Mouse (Mus musculus) spleen, adult 12 weeks (tissue): ENCODE results near the gene Rabgef1.

Source experiments
- DNase-seq: peaks from one replicate; pipeline ENCODE4 v3.0.0; 2022; ENCODE audit warnings: low spot score

Rabgef1 gene

DNA sequence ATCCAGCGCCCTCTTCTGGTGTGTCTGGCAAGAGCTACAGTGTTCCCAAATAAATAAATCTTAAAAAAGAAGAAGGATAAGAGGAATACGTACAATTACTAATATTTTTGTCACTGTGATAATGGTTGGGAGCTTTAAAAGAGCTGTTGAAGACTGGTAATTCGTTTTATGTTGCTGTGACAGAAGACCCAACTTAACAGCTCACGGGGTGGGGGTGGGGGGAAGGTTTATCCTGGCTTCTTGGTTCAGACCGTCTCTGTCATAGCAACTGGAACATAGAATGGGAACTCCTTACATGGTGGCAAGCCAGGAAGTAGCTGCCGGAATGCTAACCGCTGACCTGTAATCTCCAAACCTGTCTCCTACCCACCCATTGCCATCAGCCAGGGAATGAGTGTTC is 45.2 kb downstream of the Rabgef1 start, which contains the start of gene Tmem248:
Gene Tmem248, plus strand, starts transcription at position 301 of the 400 bp plus-strand sequence.
- DNase-seq = no peak

- no peak for DNase-seq
Observed at GRCm38 (mm10) chr5:130217406-130217805, 45.8 kb downstream of the Rabgef1 start.

DNA sequence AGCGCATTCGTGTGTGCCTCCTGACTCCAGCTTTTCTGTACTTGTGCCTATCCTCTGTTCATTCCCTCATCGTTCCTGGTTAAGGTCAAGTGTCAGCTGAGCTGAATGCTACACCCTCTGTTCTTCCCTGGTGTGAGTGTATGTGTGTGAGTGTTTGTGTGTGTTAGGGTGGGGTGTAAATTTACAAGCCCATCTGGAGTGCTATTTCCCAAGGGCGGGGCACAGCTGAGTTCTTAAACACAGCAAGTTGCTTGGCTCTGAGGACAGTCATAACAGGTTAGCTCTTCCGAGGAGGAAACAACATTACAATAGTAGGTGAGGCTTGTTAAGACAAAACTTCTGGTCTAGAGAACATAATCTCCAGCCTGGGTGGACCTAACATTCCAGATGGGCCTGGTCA is 46.7 kb downstream of the Rabgef1 start:
- no peak for DNase-seq

DNA sequence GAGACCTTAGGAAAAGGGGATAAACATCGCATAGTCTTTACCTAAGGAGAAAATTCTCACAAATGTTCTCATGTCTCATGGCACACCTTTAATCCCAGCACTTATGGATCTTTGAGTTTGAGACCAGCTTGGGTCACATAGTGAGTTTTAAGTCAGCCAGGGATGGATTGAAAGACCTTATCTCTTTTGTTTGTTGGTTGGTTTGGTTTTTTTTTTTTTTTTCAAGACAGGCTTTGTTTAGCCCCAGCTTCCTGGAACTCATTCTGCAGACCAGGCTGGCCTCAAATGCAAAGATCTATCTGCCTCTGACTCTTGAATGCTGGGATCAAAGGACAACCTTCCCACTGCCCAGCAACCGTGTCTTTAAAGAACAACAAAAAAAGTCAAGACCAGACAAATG is 49.7 kb downstream of the Rabgef1 start:
- DNase-seq = no peak

DNA sequence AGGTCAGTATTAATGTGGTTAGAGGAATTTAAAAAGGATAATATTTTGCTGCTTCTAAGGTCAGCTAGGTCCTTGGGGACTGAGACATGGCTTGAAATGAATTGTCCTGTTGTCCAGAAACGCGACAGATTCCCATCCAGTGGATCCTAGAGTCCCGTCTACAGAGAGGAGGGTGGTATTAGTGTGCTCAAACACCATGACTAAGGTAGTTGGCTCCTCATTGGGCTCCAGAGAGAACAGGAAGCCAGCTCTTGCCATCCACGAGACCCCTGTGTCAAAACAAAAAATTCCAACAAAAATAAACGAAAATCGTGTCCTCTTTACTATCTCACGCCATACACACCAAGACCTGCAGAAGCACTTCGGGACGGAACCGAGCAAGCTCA is 50.2 kb downstream of the Rabgef1 start:
- DNase-seq = no peak

DNA sequence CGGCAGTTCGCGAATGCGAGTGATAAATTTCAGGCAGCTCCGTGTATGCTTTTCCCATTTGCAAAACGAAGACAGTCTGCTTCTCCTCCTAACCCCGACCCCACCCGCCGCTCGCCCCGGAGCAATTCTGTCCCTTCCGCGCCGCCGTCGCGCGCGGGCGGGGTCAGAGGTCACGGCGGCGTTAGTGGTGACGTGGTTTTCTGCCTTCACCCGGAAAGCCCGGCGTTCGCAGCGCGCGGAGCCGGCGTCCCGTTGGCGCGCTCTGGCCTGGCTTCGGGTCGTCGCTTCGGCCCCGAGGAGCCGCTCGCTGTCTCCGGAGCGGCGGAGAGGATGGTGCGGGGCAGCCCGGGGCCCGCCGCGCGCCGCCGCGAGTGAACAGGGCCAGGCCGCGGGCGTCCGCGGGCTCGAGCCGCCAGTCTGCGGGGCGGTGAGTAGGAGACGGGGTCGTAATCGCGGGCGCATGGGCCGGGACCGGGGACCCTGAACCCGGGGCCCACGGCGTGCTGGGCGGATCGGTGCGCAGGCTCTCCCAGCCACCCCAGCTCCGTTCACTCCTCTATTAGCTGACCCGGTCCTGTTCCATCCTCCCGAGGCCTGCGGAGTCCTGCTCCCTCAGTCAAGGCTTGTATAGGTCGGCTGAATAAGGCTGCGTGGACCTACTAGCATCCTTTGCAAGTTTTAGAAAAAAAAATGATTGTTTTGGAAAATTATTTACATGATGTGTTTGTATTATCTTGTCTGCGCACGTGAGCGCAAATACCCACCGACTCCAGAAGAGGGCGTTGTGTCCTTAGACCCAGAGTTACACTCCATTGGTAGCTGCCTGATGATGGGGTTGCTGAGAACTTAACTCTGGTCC is 50.8 kb downstream of the Rabgef1 start:
- DNase-seq = peak; percentile 94

DNA sequence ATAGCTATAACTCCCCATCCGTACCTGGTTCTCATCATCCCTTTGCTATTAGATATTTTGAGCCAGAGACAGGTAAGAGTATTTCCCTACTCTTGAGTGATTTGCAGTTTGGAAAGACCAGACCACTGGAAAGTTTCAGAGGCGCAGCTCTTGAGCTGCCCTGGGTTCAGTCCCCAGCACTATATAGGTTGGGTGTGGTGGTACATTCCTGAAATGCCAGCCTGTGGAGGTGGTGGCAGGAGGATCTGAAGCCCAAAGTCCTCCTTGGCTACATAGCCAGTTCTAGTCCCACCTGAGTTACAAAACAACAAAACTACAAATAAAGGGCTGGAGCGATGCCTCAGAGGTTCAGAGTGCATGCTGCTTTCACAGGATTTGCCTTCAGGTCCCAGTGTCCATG is 55.2 kb downstream of the Rabgef1 start:
- DNase-seq = no peak

DNA sequence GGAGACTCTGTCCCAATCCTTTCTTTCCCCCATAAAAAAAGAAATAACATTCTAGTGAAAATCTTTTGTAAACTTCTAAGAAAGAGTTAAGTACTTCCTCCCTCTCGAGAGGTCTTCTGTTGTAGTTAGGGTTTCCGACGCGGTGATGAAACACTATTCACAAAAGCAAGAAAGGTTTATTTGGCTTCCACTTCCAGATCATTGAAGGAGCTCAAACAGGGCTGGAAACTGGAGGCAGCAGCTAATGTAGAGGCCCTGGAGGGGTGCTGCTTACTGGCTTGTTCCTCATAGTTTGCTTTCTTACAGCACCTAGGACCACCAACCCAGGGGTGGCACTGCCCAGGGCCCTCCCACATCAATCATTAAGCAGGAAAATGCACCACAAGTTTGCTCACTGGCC is 56.5 kb downstream of the Rabgef1 start:
- no peak for DNase-seq

DNA sequence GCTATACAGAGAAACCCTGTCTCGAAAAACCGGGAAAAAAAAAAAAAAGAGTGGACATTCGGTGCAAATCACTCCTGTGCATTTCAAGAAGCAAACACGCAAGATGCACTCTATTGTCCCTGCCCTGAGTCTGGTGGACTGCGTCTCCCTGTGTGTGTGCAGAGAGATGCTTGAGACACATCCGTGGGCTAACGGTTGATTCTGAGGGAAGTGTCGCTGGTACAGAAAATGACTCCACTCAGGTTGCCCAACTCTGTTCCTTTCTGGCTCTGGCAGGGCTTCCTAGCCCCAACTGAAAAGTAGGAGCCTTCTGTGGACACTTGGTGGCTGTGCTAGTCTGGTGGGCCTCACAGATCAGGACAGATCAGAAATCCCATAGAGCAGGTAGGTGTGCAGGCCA is 64.7 kb downstream of the Rabgef1 start:
- DNase-seq = no peak

DNA sequence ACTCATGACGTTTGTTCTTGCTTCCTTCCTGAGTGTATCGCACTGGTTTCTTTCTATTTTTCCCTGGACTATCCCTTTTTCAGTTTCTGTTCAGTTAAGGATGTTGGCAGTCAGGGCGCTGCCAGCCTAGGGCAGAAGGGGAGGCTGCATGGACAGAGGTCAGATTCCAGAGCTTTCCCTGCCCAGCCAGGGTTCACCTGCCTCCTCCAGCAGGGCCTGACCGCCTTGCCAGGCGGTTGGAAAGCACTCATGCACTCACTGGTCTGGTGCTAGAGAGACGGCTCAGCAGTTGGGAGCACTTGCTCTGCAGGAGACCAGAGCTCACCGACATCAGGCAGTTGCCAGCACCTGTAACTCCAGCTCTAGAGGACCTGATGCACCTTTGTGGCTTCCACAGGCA is 67.6 kb downstream of the Rabgef1 start:
- no peak for DNase-seq

GRCm38 (mm10) chr5:130239856-130240255 is 68.3 kb downstream of the Rabgef1 start:
- DNase-seq = no peak

DNA sequence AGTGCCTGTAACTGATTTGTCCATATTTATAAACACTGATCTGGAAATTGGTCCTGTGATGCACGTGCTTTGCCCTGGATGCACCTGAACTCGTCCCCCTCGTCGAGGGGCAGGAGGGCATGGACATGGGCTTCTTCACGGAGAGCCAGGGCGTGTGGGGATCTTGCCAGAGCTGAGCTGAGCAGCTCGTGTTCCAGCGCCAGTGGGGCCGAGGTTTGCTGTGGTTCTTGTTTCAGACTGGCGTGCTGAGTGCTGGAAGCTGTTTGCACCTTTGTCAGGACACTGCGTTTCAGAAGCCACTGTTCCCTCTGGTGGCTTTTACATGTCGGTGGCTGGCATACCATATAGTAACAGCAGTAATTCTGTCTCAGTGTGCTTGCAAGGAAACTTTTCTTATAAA is 69.8 kb downstream of the Rabgef1 start:
- DNase-seq = no peak

- no peak for DNase-seq
Observed at GRCm38 (mm10) chr5:130247823-130248222, 76.2 kb downstream of the Rabgef1 start.

DNA sequence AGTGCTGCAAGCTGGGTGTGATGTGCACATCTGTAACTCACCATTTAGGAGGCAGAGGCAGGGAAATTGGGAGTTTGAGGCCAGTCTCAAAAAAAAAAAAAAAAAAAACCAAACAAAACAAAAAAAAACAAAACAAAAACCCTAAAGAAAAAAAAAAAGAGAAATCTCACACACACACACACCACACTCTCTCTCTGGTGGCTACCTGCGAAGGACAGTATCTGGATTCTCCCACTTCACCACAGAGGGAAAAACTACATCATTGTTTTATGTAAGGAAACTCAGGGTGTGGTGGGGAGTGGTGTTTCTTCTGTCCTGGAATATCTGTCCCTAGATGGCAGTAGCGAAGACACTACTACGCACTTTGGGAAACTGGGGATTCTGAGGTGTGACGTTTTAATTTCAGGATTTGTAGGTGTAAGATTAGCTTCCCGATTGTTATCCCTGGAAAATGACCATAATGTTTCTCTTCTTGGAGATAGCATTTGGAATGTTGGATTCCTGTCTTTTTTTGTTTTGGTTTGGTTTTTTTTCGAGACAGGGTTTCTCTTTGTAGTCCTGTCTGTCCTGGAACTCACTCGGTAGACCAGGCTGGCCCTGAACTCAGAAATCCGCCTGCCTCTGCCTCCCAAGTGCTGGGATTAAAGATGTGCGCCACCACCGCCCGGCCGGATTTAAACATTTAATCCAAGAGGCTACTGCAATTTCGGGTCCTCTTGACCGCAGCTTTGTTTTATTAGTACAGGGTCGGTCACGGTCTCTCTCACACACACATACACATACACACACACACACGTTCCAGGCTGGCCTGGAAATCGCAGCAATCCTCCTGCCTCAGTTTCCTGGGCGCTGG is 82.8 kb downstream of the Rabgef1 start:
- DNase-seq = peak; percentile 21

DNA sequence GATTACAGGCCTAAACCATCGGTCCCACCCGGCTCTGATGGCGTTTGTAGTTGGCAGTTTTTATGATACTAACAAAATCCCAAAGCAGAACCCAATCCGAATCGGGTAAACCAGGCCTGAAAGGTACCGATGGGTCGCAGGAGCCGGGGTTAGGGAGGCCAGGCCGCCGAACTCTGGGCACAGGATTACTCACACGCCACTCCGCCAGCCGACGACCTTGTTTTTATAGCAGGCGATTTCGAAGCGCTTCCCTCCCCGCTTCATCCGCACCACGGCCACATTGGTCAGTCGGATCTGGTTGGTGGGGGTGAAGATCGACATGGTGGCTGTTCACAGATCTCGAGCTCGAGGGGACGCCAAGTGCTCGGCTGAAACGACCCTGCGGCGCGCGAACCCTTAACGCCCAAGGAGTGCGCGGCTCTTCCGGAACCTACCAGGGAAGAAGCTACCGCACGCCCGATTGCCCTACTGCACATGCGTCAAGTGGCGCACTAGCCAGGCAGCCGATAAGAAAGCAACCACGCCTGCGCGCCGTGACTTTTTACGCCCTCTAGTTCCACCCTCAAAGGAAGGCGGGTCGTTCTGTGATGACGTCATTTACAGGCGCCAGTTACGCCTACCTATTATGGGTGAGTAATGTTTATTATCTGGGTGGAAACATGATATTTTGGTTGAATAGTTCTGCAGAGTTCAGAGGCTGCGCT is 83.6 kb downstream of the Rabgef1 start, which contains the start of the genes Sbds and Tyw1:
Gene Sbds, minus strand, starts transcription at position 514 of the 704 bp plus-strand sequence.
Gene Tyw1, plus strand, starts transcription at position 603 of the 704 bp plus-strand sequence.
- DNase-seq = peak; percentile 95

- DNase-seq = peak; percentile 21
Observed at GRCm38 (mm10) chr5:130255799-130256525, 84.4 kb downstream of the Rabgef1 start.

DNA sequence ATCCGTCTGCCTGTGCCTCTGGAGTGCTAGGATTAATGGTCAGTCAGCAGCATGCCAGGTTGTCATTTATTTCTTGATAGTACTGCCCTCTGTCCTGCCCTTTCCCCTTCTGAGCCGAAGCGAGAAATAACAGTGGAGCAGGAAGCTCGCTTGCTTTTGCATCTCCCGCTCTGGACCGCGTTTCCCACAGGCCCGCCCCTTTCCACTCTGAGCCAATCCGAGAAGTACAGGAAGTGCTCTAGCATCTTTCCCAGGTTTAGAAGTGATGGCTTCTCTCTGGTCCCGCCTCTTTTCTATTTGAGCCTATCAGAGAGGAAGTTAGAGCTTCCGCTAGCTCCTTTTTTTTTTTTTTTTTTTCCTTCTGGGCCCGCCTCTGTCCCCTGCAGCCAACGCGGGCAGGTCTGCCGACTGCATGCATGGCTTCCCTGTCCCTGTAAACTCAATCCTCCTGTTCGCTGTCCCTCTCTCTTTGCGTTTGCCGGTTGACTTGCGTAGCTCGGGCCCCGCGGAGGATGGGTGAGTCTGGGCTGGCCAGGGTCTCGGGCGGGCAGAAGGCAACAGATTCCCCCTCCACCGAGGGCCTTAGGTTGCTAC is 85.2 kb downstream of the Rabgef1 start:
- peak; percentile 86 for DNase-seq

DNA sequence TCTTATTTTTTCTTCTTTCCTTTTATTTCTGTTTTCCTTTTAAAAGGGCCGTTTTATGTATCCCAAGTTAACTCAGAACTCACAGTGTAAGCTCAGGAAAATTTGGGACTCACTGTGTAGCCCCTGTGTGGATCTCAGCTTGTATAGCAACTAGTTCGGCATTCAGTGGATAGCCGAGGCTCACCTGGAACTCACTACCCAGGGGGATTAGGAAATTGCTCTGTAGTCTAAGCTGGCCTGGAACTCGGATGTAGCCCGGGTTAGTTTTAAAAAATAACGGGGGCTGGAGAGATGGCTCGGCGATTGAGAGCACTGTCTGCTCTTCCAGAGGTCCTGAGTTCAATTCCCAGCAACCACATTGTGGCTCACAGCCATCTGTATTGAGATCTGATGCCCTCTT is 85.7 kb downstream of the Rabgef1 start:
- no peak for DNase-seq

- DNase-seq = no peak
Observed at GRCm38 (mm10) chr5:130263454-130263853, 91.9 kb downstream of the Rabgef1 start.
